Mouse (Mus musculus): ENCODE measurements at regions not wholly inside any gene's neighbourhood (a gene's known extent, or its start where the extent isn't known, plus 50 kb on each side); places are given as distances from the start of the nearest gene placed in this dataset.

DNA sequence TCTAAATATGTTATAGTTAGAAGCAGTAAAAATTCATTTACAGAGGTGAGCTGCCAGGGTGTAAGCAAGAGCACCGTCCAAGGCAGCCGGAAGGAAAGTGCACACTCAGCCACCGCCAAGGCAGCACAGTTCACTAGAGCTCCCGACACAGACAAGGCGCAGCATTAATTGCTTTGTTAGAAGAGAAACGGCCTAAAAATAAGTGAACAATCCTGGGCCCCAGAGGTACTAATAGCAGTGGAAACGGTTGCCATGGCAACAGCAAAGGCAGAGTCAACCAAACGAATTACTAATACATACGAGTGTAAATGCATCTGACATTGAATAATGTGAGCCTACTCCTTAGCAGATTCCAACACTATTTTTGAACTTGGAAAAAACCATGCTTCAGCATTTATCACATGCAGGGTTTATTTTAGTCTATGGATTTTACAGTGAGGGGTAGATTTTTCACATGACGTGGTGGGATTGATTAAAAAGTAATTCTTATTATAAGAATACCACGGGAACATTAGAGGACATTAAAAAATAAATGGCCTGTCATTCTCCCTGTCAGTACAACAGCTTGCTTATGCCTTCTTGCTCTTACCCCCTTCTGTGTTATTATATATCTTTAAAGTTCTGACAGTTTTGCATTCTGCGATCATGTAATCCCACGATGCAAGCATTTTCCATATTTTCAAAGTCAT, 62.5 kb downstream of the Cavin4 start:
- DNase-seq (ENCODE audit: low read depth, low spot score), result peak; percentile 34

DNA sequence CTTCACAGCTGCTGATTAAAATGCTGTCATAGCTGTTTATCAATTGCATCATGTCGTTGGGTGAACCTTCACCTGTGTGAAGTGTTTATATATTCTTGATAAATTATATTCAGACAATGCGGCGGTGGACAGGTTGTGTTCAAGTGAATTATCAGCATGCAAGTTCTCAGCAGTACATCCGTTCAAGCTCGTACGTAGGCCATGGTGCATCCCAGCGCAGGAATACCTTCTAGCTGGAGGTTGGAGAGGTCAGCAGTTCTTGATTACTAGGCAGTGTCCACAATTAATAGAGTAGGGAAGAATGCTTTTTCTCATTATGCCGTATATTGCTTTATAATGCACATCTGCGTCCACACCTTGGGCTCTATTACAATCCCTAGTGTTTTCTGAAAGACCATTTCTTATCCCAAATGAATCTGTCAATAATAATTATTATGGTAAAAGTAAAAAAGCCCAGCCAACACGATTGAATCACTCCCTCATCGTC, 63.1 kb downstream of the Cavin4 start:
- no peak for DNase-seq (ENCODE audit: low read depth, low spot score)

DNA sequence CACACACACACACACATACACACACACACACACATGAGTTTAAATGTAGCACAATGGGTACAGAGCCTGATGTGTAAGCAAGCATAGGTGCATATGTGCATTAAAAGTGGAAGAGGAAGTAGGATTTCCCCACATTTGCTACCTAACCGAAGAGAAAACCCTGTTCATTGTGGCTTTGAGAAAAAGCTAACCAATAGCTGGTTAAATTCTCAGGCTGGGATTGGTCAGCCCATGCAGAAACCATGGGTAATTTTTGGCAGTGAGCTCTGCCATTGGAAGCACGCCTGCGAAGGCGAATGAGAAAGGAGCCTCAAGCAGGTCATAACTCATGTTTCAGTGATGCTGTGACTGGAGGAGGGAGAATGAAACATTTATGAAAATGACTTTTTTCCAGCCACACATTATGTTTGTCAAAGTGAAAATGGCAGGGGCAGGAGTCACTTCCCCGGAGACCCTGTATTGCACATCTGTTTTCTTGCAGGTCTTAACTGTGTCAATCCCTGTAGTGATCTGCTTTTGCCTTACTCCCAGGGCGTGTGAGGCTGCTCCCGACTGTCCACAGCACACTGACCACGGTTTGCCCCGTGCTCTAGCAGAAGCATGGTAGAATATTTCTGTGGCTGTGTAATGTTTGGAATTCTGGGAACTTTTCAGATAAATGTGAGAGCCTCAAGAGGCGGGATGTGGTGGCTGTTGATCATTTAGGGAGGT, 71.7 kb downstream of the Cavin4 start:
- DNase-seq (ENCODE audit: low read depth, low spot score), result no peak

DNA sequence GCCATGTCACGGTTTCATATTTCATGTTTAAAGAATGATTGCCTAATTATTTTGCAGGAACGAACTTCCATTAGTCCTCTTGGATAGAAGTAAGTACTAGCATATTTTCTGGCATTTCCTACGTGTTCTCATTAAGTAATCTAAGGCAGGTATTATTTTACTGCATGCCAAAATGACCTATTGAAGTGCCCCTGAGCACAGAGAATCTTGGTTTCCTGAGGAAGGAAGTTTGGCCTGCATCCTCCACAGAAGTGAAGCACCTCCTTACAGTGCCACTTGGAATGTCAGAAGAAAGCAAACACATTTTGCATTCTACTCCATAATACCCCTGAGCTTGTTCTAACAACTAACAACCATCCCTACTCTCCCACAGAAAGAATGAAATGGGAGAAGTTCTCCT, 82.9 kb downstream of the Cavin4 start:
- DNase-seq (ENCODE audit: low read depth, low spot score), result no peak

DNA sequence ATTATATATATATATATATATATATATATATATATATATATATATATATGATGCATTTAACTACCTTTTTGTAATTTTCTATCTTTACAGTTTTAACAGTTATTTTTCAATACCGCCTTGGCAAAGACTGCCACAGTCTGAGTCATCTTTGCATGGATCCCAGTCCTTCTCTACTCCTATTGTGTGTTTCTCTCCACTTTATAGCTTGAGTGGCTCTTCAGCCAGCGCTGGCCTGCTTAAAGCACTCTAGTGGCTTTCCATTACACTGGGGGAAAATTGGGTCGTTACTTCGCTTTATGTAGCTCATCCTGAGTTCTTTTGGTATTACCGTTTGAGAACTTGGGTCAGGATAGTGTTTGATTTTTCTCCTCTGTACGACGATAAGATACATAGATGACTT, 86.3 kb downstream of the Cavin4 start:
- no peak for DNase-seq (ENCODE audit: low read depth, low spot score)

DNA sequence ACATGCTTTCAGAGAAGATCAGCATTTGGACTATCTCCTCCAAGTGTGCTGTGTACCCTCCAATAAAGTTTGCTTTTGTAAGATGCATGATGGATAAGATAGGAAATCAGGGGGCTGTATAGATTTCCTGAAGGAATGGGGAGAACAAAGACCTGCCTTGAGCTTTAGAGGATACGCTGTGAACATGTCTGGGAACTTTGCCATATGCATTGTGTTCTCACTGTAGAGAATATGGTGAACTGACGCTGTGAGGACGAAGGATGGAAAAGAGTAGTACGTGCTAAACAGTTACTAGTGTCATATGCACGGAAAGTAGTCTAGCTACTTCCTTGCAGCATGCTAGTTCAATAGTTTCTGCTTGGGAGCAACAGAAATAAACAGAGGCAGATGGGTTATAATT, 86.8 kb downstream of the Cavin4 start:
- DNase-seq (ENCODE audit: low read depth, low spot score), result no peak

DNA sequence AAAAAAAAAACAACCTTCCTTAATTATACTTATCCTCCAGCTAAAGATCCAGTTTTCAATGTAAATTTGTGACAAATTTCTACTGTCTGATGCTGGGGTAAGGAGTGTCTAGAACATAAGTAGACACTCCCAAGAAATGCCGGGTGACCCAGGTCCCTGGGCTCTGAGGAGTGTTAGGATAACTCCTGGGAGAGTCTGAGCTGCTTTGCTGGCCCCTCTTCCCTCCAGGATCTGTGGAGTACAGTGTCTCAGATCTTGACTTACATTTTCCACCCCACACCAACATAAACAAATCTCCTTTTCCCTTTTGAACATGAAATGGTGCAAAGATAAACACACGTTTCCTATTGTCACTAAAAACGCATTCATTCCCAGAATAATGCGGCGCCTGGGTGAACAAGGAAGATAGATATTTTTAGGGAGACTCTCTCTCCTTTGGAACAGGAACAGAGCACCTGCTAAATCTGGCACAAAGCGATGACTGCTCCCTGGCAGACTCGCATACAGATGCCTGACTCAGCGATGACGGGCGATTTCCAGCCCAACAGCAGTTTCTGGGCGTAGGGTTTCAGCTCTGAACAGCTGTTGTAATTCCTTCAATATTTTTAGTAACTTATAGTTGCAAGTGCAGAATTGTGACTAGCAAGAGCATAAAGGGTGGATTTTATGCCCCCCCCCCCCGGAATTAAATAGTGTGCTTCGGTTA, 91.3 kb downstream of the Cavin4 start:
- DNase-seq (ENCODE audit: low read depth, low spot score), result no peak

DNA sequence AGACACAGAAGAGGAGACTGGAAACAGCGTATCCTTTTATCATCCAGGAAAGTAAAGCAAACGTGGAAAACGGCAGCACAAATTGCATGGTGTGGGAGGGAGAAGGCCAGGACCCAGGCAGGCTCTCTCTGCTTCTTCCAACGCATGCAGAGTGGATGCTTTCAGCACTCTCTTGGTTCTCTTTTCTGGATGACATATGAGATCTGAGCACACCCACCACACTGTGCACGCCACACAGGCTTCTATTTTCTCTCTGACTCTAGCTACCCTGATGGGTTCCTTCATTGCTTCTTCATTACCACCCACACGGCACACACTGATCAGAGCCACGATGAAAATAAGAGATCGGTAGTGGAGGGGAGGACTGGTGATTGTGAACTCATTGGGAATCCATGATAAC, 97.3 kb downstream of the Cavin4 start:
- no peak for DNase-seq (ENCODE audit: low read depth, low spot score)

DNA sequence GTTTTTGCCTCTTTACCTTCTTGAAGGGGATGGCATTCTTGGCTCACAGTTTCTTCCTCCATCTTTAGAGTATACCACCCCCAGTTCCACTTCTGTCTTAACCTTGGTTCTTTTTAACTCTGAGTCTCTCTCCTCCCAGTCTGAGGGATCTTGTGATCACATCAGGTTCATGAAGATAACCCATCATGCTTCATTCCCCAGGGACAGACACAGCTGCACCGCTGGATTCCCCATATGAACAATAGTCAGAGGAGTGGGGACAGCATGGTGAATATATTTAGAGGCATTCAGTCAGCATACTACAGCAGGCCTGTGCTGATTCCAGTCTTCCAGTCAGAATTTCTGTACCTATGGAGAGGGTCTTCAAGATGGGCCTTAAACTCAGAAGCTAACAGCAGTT, 103.1 kb downstream of the Cavin4 start:
- DNase-seq (ENCODE audit: low read depth, low spot score), result no peak

DNA sequence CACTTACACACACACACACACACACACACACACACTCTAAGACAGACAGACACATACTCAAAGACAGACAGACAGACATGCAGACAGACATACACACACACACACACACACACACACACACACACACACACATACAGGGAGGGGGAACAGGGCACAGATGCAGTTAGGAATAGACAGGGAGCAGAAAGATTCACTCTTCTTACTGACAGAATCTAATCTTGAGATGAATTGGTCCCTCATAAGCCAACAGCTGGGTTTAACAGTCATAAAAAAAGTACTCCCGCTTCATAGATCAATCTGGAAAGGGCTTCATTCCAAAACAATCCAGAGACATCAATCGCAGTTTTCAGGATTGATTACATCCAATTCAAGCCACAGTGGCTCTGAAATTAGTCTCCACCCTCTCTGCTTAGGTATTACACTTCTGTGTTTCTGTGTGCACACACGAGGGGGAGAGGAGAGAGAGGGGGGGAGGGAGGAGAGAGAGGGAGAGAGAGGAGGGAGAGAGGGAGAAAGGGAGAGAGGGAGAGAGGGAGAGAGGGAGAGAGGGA, 107.2 kb downstream of the Cavin4 start:
- DNase-seq (ENCODE audit: low read depth, low spot score), result no peak

DNA sequence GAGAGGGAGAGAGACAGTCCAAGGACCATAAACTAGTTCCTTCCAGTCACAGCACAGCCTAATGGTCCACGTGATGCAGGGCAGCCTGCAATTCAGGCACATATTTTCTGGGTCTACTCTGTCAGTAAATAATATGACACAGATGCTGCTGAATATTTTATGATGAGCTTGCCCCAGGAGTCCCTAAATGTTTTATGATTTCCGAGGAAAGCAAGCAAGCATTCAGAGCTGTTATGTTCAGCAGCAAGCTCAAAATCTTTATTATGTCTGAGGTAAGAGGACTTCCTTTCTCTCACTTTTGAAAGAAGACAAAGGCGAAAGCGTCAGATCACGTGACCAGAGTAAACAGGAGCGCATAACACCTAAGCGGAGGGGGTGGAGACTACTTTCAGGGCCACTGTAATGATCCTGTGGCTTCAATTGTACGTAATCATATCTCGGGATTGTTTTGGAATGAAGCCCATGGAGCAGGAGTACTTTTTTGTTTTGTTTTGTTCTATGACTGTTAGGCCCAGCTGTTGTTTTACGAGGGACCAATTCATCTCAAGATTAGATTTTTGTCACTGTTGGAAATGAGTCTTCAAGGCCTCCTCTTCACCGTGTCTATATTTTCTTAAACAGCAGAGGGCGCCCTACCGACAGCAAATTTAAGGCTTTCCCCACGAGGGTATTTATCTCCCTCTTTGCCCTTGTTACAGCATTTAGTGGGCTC, 107.8 kb downstream of the Cavin4 start:
- DNase-seq (ENCODE audit: low read depth, low spot score), result peak; percentile 64

DNA sequence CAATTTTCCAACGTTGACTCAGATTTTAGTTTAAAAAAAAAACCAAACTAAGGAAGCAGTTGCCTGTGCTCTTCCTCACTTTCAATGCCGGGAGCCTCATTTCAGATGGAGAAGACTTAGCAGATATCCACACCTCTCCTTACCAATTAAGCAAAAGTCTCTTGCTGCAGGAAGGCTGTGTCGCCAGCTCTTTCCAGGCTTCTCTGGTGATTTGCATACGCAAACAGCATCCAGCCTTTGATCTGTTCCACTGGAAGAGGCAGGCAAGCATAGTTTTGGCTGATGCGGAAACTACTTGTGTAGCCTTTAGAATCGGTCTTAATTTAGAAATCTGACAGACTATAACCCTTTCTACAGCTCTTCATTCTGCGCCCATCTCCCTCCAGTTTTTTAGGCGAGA, 108.5 kb downstream of the Cavin4 start:
- no peak for DNase-seq (ENCODE audit: low read depth, low spot score)

DNA sequence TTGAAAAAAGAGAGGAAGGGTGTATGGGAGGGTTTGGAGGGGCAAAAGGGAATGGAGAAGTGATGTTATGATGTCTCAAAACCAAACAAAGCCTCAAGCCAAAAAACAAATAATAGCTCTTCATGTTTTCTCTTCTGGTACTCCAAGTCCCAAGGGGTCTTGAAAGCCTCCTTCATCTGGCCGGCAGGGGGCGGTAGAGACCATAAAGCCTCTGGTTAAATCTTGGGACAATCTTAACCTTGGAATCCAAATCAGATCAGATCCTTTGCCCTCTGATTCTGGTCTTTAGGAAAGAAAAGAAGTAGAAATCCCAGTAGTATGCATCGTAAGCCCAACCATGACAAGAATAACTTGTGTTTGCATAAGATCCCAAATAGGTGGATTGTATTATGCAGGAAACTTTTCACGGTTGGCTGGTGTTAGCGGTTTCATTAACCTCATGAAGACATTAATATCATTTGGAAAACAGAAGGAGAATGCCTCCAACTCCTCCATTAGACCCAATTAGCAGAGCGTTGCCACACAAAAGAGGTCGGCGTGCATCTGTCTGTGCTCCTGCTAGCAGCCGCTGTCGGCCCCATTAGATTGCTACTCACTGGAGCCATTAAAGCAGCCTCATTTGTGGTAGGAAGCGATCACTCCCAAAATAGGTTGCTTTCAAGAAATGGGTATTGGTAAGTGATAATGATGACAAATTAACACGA, 116.0 kb downstream of the Cavin4 start:
- peak; percentile 76 for DNase-seq (ENCODE audit: low read depth, low spot score)

DNA sequence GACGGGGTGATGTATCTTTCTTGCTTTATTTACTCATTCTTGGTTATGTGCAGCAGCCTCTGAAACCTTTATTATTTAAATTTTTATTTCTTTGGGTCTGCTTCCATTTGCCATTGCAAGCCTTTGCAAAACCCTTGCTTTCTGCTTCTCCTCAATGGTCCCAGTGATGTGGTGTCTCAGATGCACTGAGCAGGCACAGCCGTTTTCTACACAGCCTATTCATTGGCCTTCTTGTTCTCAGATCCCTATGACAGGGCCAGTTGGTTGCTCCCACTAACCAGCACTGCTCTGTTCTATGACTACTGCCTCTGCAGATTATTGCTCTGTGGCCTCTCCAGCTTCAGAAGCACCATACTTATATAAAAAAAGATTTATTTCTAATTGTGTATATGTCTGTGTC, 116.6 kb downstream of the Cavin4 start:
- no peak for DNase-seq (ENCODE audit: low read depth, low spot score)

DNA sequence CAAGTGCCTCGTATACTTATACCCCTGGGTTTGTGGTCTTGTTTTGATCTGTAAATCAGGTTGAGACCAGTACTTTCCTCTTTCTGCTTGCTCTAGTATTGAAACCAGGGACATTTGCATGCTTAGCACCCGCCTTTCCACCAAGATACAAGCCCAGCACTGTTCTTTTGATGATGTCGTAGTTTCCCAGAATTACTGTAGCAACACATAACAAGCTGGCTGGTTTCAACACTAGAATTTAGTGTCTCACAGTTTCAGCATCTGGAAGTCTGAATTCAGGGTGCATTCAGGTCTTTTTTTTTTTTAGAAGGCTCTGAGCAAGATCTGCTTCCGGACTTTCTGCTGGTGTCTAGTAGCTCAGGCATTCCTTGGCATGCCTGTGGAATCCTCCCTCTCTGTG, 117.8 kb downstream of the Cavin4 start:
- no peak for DNase-seq (ENCODE audit: low read depth, low spot score)

DNA sequence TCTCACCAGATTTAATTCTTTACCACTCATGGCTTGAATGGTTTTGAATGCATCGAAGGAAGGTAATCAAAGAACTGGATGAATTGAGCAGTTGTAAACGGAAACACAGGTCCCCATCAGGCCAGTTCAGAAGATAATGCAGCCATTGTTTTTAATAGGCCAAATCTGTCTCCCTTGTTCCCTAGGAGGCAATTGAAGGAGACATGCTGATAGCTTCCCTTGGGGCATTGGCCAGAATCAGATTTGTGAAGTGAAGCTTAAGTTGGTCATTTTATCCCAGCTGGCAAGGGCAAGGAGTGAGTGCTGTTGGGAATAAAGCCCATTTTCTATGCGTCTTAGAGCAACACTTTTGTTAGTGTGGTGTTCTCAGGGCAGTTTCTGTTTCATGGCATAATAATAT, 119.4 kb downstream of the Cavin4 start:
- no peak for DNase-seq (ENCODE audit: low read depth, low spot score)

DNA sequence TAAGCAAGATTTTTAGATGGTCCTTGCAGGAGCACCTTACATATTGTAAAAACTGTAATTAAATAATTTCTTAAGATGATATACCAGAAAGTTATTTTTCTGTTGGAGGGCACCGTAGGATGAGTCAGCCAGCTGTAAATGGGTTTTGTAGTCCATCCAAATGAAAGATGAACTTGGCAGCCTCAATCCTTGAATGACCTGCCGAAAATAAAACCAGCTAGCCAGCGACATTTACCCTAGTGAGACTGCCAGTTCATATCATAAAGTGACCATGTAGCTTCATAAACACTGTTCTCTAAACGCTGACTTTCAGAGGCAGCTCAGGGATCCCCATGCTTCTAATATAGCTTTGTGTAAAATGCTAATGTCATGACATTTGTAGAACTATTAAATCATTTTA, 127.8 kb downstream of the Cavin4 start:
- DNase-seq (ENCODE audit: low read depth, low spot score), result no peak

DNA sequence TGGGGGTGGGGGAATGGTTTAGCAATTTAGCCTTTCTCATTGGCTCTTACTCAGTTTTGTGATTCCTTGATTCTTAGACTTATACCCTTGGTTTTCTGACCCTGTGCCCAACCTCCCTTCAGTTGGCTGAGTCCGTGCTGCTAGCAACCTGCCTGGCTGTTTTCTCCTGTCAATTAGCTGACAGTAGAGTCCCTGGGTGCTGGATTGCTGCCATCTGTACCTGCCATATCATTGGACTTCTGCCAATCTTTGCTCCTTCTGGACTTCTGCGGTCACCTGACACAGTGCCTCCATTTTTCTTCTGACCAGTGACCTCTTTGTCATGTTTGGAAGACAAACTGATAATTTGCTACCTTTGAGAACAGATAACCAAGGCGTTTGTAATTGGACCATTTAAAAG, 140.5 kb downstream of the Cavin4 start:
- DNase-seq (ENCODE audit: low read depth, low spot score), result no peak

DNA sequence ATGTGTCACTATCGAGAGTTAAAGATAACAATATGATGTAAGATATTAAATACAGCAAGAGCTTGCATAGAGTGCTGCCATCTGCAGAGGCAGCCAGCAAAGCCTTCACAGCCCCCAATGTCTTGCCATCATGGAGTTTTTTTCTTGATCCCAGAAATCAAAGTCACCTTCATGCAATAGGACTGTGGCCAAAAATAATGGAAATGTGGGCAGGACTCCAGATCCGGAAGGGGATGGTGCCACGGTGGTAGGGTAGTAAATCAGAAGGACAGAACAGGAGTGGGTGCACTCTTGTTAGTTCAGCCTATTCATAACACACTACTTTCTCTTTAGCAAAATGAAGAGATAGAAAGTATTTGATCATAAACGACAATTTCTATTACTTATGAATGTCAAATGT, 145.3 kb downstream of the Cavin4 start:
- no peak for DNase-seq (ENCODE audit: low read depth, low spot score)

DNA sequence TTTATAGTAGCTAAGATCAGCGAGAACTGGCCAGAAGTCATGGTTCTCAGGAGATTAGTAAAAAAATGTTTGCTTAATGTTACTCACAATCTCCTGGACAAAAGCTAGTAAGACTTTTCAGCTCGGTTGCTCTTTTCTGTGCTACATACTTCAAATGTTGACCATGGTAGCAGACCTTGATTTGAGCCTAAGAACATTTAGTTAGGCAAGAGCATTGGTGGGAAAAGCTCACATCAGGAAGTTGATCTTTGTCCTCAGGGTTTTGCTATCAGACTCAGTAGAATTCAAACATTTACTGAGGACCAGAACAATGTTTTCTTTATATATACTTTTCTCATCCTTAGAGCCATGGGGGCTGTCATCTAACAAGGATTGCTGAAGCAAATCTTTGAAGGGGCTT, 170.4 kb downstream of the Cavin4 start:
- no peak for DNase-seq (ENCODE audit: low read depth, low spot score)

DNA sequence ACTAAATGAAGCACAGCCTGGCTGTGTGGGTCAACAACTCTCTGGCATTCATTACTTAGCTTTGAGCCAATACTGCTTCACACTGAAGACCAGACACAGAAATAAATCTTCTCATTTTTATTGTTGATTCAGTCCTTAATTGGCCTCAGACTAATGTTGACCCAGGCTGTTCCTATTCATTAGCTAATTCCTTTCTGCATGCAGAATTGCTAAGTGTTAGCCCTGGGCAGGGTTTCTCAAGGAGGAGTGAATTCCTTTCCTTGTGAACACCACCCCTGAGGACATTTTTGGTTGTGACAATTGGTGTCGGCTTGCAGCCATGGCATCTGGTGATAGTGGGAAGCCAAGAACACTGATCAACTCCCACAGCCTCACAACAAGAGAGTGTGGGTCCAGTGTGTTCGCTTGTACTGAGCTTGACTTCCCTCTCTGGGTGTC, 179.5 kb downstream of the Cavin4 start:
- DNase-seq (ENCODE audit: low read depth, low spot score), result no peak

Measured in R1 (cell line).